Mouse (Mus musculus) ES-Bruce4 (cell line): ENCODE data around the gene Ice2.

Experiments used
- CTCF ChIP-seq: IDR thresholded peaks from one replicate; pipeline ENCODE4 v1.8.1; 2011; ENCODE audit warnings: low read depth, low read length
- EP300 ChIP-seq: IDR thresholded peaks from 2 replicates; pipeline ENCODE4 v1.6.1; 2011; ENCODE audit warnings: low read depth, low read length; ENCODE audit not compliant: insufficient read depth
- POLR2A ChIP-seq: IDR thresholded peaks from one replicate; pipeline ENCODE4 v1.8.1; 2011; ENCODE audit warnings: low read length; ENCODE audit not compliant: insufficient read depth

- TF ChIP-seq EP300: no peak
- no peak for TF ChIP-seq CTCF
- no peak for TF ChIP-seq POLR2A
Measured at GRCm38 (mm10) chr9:69404671-69405070, 7.0 kb downstream of the Ice2 start.
